Comparison of ENCODE assay signal across 8 mouse cellular contexts in genomic region chr11:119190498-119190897, GRCm38 (mm10). TPM values are rescaled to one million over a fixed set of nuclear protein-coding genes. Genes with fewer than 3 reads are reported as not detected.
DNase-seq lines count a peak whose midpoint lies in the region; ATAC-seq lines count a peak whose summit lies in the region.

No protein-coding gene starts in this region.

- 25% methylated on average over 11 of the region's 11 CpGs for WGBS in intestine, embryonic 14.5 days
- 26% methylated on average over 11 of the region's 11 CpGs for WGBS in limb, embryonic 12.5 days
- WGBS in midbrain, embryonic 16.5 days, result 18% methylated on average over 11 of the region's 11 CpGs

- no peaks in the 10 kb centered on the region for H3K9me3 ChIP-seq in intestine, embryonic 14.5 days (ENCODE audit: control insufficient read depth, low read length)
- H3K9me3 ChIP-seq in limb, embryonic 12.5 days, result no peaks in the 10 kb centered on the region
- H3K9me3 ChIP-seq in midbrain, embryonic 16.5 days (replicated peaks; ENCODE audit: control insufficient read depth, low read length, poor library complexity, severe bottlenecking), result no peaks in the 10 kb centered on the region

- DNase-seq in urinary bladder, postnatal 25 days (ENCODE audit: low spot score), result peak; percentile 52
- DNase-seq in urinary bladder, adult 2 months (ENCODE audit: low spot score), result no peak
- DNase-seq in gastrocnemius, postnatal 25 days, result peak; percentile 57
- peak; percentile 77 for DNase-seq in intestine, embryonic 14.5 days (ENCODE audit: low spot score)
- peak; percentile 61 to 68 for DNase-seq in spleen, postnatal 36 days (ENCODE audit: low spot score in 2 of 2)

- H3K27me3 ChIP-seq in intestine, embryonic 14.5 days (replicated peaks; ENCODE audit: control insufficient read depth, insufficient read depth, low read length), result no peaks in the 10 kb centered on the region
- H3K27me3 ChIP-seq in limb, embryonic 12.5 days, result no peaks in the 10 kb centered on the region
- H3K27me3 ChIP-seq in midbrain, embryonic 16.5 days (ENCODE audit: control insufficient read depth, insufficient read depth, low read depth, low read length), result no peaks in the 10 kb centered on the region

- peak; percentile 94 for ATAC-seq in common myeloid progenitor, adult 5-6 weeks (replicated peaks; ENCODE audit: low read depth, poor library complexity, severe bottlenecking)
- peak; percentile 58 for ATAC-seq in intestine, embryonic 14.5 days (replicated peaks; ENCODE audit: low FRiP score, low TSS enrichment, low read depth)
- ATAC-seq in limb, embryonic 12.5 days (ENCODE audit: insufficient number of reproducible peaks, insufficient read depth, low FRiP score, low TSS enrichment, low read depth), result peak; percentile 47; the same call in 1 of the 2 replicates
- peak; percentile 64 for ATAC-seq in midbrain, embryonic 16.5 days

- no peak overlapping the region for H3K4me3 ChIP-seq in intestine, embryonic 14.5 days (ENCODE audit: low read depth, low read length)
- no peak overlapping the region for H3K4me3 ChIP-seq in limb, embryonic 12.5 days (replicated peaks)
- no peak overlapping the region for H3K4me3 ChIP-seq in midbrain, embryonic 16.5 days (ENCODE audit: low read depth, low read length)

- H3K36me3 ChIP-seq in intestine, embryonic 14.5 days (ENCODE audit: control insufficient read depth, insufficient read depth, low read length), result no peaks in the 10 kb centered on the region; the same call in 1 of the 2 replicates
- H3K36me3 ChIP-seq in limb, embryonic 12.5 days, result peaks cover 8% of the 10 kb centered on the region; the same call in 1 of the 2 replicates
- H3K36me3 ChIP-seq in midbrain, embryonic 16.5 days (ENCODE audit: control insufficient read depth, insufficient read depth, low read length), result no peaks in the 10 kb centered on the region

- H3K27ac ChIP-seq in intestine, embryonic 14.5 days (ENCODE audit: low read depth), result no peak overlapping the region
- no peak overlapping the region; the same call in 1 of the 2 replicates for H3K27ac ChIP-seq in limb, embryonic 12.5 days
- H3K27ac ChIP-seq in midbrain, embryonic 16.5 days (ENCODE audit: low read length), result peak overlapping the region; percentile 39

- peaks cover 18% of the 10 kb centered on the region for H3K4me1 ChIP-seq in intestine, embryonic 14.5 days (replicated peaks; ENCODE audit: control insufficient read depth, insufficient read depth, low read length)
- peaks cover 57% of the 10 kb centered on the region for H3K4me1 ChIP-seq in limb, embryonic 12.5 days (replicated peaks)
- peaks cover 20% of the 10 kb centered on the region for H3K4me1 ChIP-seq in midbrain, embryonic 16.5 days (ENCODE audit: control insufficient read depth, insufficient read depth, low read length)

- no peak overlapping the region for H3K9ac ChIP-seq in intestine, embryonic 14.5 days (ENCODE audit: low read length)
- H3K9ac ChIP-seq in limb, embryonic 12.5 days (replicated peaks), result no peak overlapping the region
- peak overlapping the region; percentile 62 for H3K9ac ChIP-seq in midbrain, embryonic 16.5 days (ENCODE audit: low read depth, low read length)

- no peak overlapping the region for H3K4me2 ChIP-seq in intestine, embryonic 14.5 days (ENCODE audit: low read length)
- no peak overlapping the region for H3K4me2 ChIP-seq in limb, embryonic 12.5 days
- no peak overlapping the region for H3K4me2 ChIP-seq in midbrain, embryonic 16.5 days (ENCODE audit: low read length)

RNA-seq across cellular contexts. Expression of gene Tbc1d16, which starts 37.8 kb away (rescaled TPM):
- 15.8 and 20.8 TPM in 2 replicates for polyA plus RNA-seq in urinary bladder, adult 2 months (2012; rRNA removed)
- total RNA-seq in common myeloid progenitor, adult 5-6 weeks (2017), result 3.5 and 4.3 TPM in 2 replicates
- total RNA-seq in gastrocnemius, postnatal 25 days (2021), result 10 to 100 TPM; 16.1 to 20.9 TPM
- 12.2 and 13.0 TPM in 2 replicates for polyA plus RNA-seq in intestine, embryonic 14.5 days (2014; fragmentation: Nextera tagmentation; extraction: Ambion mirVana)
- 17.4 and 22.2 TPM in 2 replicates for polyA plus RNA-seq in limb, embryonic 12.5 days (2016; fragmentation: Nextera tagmentation; extraction: Ambion mirVana)
- polyA plus RNA-seq in midbrain, embryonic 16.5 days (2015; fragmentation: Nextera tagmentation; extraction: Ambion mirVana), result 47.7 and 56.7 TPM in 2 replicates

RNA-seq across cellular contexts. Expression of gene Ccdc40, which starts 37.9 kb away (rescaled TPM):
- 0.66 and 0.77 TPM in 2 replicates for polyA plus RNA-seq in urinary bladder, adult 2 months (2012; rRNA removed)
- 11.5 and 24.3 TPM in 2 replicates for total RNA-seq in common myeloid progenitor, adult 5-6 weeks (2017)
- total RNA-seq in gastrocnemius, postnatal 25 days (2021), result under 1 TPM in 1 of 2 experiments, not detected in 1; 0.41 TPM
- 4.0 and 5.1 TPM in 2 replicates for polyA plus RNA-seq in intestine, embryonic 14.5 days (2014; fragmentation: Nextera tagmentation; extraction: Ambion mirVana)
- 8.7 and 8.8 TPM in 2 replicates for polyA plus RNA-seq in limb, embryonic 12.5 days (2016; fragmentation: Nextera tagmentation; extraction: Ambion mirVana)
- polyA plus RNA-seq in midbrain, embryonic 16.5 days (2015; fragmentation: Nextera tagmentation; extraction: Ambion mirVana), result 18.0 and 20.1 TPM in 2 replicates
